Mouse (Mus musculus): ENCODE measurements around the gene Nlrc3.

Nlrc3 gene

DNA sequence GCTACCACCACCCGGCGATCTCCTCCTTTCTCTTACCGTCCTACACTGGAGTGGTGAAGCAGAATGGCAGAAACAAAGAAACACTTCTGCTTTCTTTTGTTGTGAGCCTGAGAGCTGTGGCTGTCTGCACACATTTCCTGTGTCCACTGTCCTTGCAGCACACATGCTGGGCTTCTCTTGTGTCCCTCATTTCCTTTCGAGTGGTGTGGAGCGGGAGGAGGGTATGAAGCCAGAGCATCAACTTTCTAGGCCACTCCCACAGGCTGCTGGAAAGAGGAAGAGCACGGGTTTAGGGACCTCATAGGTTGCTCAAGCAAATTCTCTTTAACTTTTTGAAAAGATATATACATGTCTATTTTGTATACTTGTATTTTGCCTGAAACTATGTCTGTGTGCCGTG lies 47.3 kb downstream of the Nlrc3 start:
- DNase-seq (ENCODE audit: low spot score): no peak

GRCm38 (mm10) chr16:3928582-3928981 lies 47.9 kb downstream of the Nlrc3 start:
- no peak for DNase-seq (ENCODE audit: low spot score)

DNA sequence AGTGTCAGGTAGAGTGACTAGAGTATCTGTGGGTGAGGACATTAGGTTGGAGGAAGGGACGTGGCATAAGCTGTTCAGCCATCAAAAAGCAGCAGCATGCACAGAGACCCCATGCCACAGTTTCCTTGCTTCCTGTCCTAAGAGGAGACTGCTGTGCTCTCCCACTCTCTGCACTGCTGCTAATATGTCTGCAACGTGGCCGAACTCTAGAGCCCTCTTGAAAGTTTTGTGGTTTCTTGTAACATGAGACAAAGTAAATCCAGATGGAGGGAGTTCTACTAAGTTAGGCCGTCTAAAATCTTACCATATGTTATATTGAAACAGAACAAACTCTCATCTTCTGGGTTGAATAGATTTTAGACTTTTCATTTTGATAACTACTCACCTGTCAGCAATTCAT lies 52.5 kb downstream of the Nlrc3 start:
- no peak for DNase-seq (ENCODE audit: low spot score)

DNA sequence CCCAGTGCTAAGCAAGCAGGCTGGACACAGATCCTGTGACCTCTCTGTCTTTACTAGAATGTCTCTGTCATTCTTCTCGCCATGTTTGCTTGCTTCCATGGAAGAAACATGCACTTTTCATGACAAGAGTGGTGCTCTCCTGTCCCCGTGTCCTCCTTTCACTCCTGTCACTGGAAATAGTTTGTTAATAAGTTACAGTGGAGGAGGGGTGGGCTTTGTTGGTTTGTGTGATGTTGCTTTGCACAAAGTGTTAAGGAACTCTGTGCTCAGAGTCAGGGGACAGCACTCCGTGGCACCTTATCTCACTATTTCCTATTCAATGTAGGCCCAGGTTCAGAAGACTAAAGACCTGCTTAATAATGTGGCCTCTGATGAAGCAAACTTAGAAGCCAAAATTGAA lies 52.9 kb downstream of the Nlrc3 start:
- no peak for DNase-seq (ENCODE audit: low spot score)

DNA sequence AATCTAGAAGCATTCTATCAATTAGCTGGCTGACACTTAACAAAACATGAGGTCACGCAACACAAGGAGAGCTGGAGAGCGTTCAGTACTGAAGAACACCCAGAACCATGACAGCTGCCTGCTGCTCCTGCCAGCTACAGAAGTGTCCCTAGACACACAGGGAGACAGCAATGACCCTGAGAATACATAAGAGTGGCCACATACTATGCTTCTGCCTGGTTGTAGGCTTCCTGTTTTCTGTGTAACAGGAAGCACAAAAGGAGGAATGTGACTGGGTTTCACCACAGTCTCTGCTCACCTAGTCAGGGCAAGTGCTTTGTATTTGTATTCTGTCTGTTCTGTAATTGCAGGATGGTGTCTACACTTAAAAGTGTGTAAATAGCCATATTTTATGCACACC lies 55.7 kb downstream of the Nlrc3 start:
- DNase-seq (ENCODE audit: low spot score): no peak

DNA sequence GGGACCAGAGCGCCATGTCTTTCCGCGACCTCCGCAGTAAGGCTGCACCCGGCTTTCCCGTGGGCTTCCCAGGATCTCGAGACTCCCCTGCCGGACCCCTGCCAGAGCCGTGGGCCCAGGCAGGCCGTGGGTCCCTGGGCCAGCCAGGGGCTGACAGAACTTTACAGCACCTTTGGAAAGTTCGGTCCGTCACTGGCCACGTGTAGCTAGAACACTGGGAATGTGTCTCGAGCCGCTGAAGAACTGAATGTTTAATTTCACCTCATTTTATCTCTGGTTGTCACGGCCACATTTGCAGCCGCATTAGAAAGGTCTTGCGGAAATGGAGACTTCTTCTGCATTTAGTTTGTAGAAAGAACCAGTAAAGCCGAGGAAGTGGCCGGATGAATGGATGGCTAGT lies 67.3 kb downstream of the Nlrc3 start:
- no peak for DNase-seq (ENCODE audit: low spot score)

DNA sequence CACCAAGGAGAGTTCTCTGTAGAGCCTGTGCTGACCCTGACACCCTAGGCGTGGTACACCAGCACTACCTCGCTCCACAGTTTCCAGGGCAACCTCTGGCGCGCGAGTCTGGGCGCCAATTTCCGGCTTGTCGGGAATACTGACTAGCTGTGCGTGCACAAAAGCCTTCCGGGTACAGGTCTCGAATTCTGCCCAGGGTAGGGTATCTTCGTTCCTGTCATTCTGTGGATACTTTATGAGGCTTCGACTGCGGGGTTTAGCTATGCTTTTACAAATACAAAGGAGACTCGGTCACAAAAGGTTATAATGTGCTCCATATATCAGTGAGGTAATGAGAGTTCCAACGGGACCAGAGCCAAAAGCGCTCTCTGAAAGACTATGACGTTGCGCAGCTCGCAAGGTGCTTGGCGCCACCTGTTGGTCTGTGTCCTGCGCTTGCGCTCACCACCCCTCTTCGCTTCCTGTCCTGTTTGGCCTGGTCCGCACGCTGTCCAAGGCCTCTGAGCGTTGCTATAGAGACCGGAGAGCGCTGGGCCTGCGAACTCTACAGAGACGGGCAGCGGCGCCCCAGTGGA lies 67.8 kb downstream of the Nlrc3 start, which contains the start of the genes 1700037C18Rik and Cluap1:
1700037C18Rik (minus strand) TSS at position 153 of the 575 bp plus-strand sequence.
Cluap1 (plus strand) TSS at position 265 of the 575 bp plus-strand sequence.
- peak; percentile 94 for DNase-seq (ENCODE audit: low spot score)

GRCm38 (mm10) chr16:3907471-3907870 lies 69.0 kb downstream of the Nlrc3 start:
- no peak for DNase-seq (ENCODE audit: low spot score)

- DNase-seq (ENCODE audit: low spot score): no peak
Measured at GRCm38 (mm10) chr16:3896553-3896952, 79.9 kb downstream of the Nlrc3 start.

GRCm38 (mm10) chr16:3896046-3896445 lies 80.4 kb downstream of the Nlrc3 start:
- no peak for DNase-seq (ENCODE audit: low spot score)

- no peak for DNase-seq (ENCODE audit: low spot score)
Measured at GRCm38 (mm10) chr16:3895173-3895792, 81.1 kb downstream of the Nlrc3 start.
